Mouse (Mus musculus): ENCODE measurements around the gene Csrp3. TPM values are rescaled to one million over a fixed set of nuclear protein-coding genes. Genes with fewer than 3 reads are reported as not detected.
A peak's percentile ranks its signal among the peaks of the same experiment; 100 is the strongest.

The Csrp3 gene
- 0.53 and 1.6 TPM in 2 replicates for polyA plus RNA-seq (2015; fragmentation: Nextera tagmentation; extraction: Ambion mirVana)

- ATAC-seq (replicated peaks) = no peak
- no peak within 1 kb of the TSS for H3K27ac ChIP-seq
- no peak within 1 kb of the TSS for H3K4me2 ChIP-seq
- H3K36me3 ChIP-seq (replicated peaks) = no peaks in the 10 kb centered on the region
- 43% methylated on average over 11 of the region's 11 CpGs for WGBS
- no peak within 1 kb of the TSS for H3K4me3 ChIP-seq
- H3K9ac ChIP-seq = no peak within 1 kb of the TSS
- peaks cover 4% of the 10 kb centered on the region; the same call in 1 of the 2 replicates for H3K4me1 ChIP-seq
- no peaks in the 10 kb centered on the region for H3K27me3 ChIP-seq (replicated peaks)
- H3K9me3 ChIP-seq = no peaks in the 10 kb centered on the region
Measured at GRCm38 (mm10) chr7:48847820-48848650, at the start of gene Csrp3. Gene Csrp3 (minus strand): TSS chr7:48848033.

GRCm38 (mm10) chr7:48896051-48896450 lies 48.2 kb upstream of the Csrp3 start:
- Histone ChIP-seq H3K27ac (no peak overlapping the region), H3K4me2 (no peak overlapping the region), H3K36me3 (replicated peaks) (no peaks in the 10 kb centered on the region), H3K9me3 (no peaks in the 10 kb centered on the region), H3K27me3 (replicated peaks) (peaks cover 30% of the 10 kb centered on the region), H3K9ac (no peak overlapping the region), H3K4me1 (peaks cover 10% of the 10 kb centered on the region), H3K4me3 (no peak overlapping the region)
- no peak for ATAC-seq (replicated peaks)
- whole genome bisulfite sequencing = 83% methylated on average over 4 of the region's 4 CpGs

- Histone ChIP-seq H3K4me2 (no peak overlapping the region), H3K4me1 (peaks cover 16% of the 10 kb centered on the region), H3K9me3 (no peaks in the 10 kb centered on the region), H3K4me3 (no peak overlapping the region), H3K27ac (no peak overlapping the region), H3K27me3 (replicated peaks) (peaks cover 30% of the 10 kb centered on the region), H3K36me3 (replicated peaks) (no peaks in the 10 kb centered on the region), H3K9ac (no peak overlapping the region)
- ATAC-seq (replicated peaks) = no peak
- WGBS = 82% methylated on average over 4 of the region's 4 CpGs
Measured at GRCm38 (mm10) chr7:48895475-48895874, 47.6 kb upstream of the Csrp3 start.

GRCm38 (mm10) chr7:48894763-48895162 lies 46.9 kb upstream of the Csrp3 start:
- Histone ChIP-seq H3K9me3 (no peaks in the 10 kb centered on the region), H3K4me2 (no peak overlapping the region), H3K4me3 (no peak overlapping the region), H3K27ac (no peak overlapping the region), H3K4me1 (peaks cover 18% of the 10 kb centered on the region), H3K36me3 (replicated peaks) (no peaks in the 10 kb centered on the region), H3K9ac (no peak overlapping the region), H3K27me3 (replicated peaks) (peaks cover 30% of the 10 kb centered on the region)
- no peak for ATAC-seq (replicated peaks)
- WGBS = 86% methylated on average over 6 of the region's 6 CpGs

- WGBS = under 1% methylated on average over 6 of the region's 6 CpGs
Measured at GRCm38 (mm10) chr7:48894152-48894551, 46.3 kb upstream of the Csrp3 start.

GRCm38 (mm10) chr7:48893093-48893492 lies 45.3 kb upstream of the Csrp3 start:
- WGBS = 78% methylated on average over 7 of the region's 7 CpGs
- Histone ChIP-seq H3K27me3 (replicated peaks) (peaks cover 22% of the 10 kb centered on the region), H3K4me1 (peaks cover 18% of the 10 kb centered on the region), H3K36me3 (replicated peaks) (no peaks in the 10 kb centered on the region), H3K9ac (no peak overlapping the region), H3K9me3 (no peaks in the 10 kb centered on the region), H3K27ac (no peak overlapping the region), H3K4me2 (no peak overlapping the region), H3K4me3 (no peak overlapping the region)
- ATAC-seq (replicated peaks) = no peak

More at GRCm38 (mm10) chr7:48894152-48894551, 46.3 kb upstream of the Csrp3 start:
- Histone ChIP-seq H3K4me2 (no peak overlapping the region), H3K9me3 (no peaks in the 10 kb centered on the region), H3K4me3 (no peak overlapping the region), H3K9ac (no peak overlapping the region), H3K27me3 (replicated peaks) (peaks cover 27% of the 10 kb centered on the region), H3K27ac (no peak overlapping the region), H3K4me1 (peaks cover 18% of the 10 kb centered on the region), H3K36me3 (replicated peaks) (no peaks in the 10 kb centered on the region)
- ATAC-seq (replicated peaks) = 0 out of 2 replicates have a peak, but pooled peaks have one; percentile 18

- no peak overlapping the region for H3K9ac ChIP-seq
- WGBS = 29% methylated on average over 5 of the region's 5 CpGs
- no peaks in the 10 kb centered on the region for H3K9me3 ChIP-seq
- no peak overlapping the region for H3K4me2 ChIP-seq
- no peak overlapping the region for H3K27ac ChIP-seq
- H3K36me3 ChIP-seq (replicated peaks) = no peaks in the 10 kb centered on the region
- H3K4me3 ChIP-seq = no peak overlapping the region
- H3K4me1 ChIP-seq = 0 out of 2 replicates have a peak, but pooled peaks cover 11% of the 10 kb centered on the region
- ATAC-seq (replicated peaks) = peak; percentile 32; the same call in 1 of the 2 replicates
- peaks cover 11% of the 10 kb centered on the region; the same call in 1 of the 2 replicates for H3K27me3 ChIP-seq (replicated peaks)
Measured at GRCm38 (mm10) chr7:48891029-48891428, 43.2 kb upstream of the Csrp3 start.

- 85% methylated on average over 2 of the region's 2 CpGs for WGBS
Measured at GRCm38 (mm10) chr7:48888751-48889150, 40.9 kb upstream of the Csrp3 start.

GRCm38 (mm10) chr7:48887973-48888372 lies 40.1 kb upstream of the Csrp3 start:
- 39% methylated on average over 8 of the region's 8 CpGs for WGBS
- Histone ChIP-seq H3K9me3 (no peaks in the 10 kb centered on the region), H3K4me1 (0 out of 2 replicates have a peak, but pooled peaks cover 11% of the 10 kb centered on the region), H3K27ac (no peak overlapping the region), H3K9ac (no peak overlapping the region), H3K4me3 (no peak overlapping the region), H3K4me2 (no peak overlapping the region), H3K27me3 (replicated peaks) (peaks cover 16% of the 10 kb centered on the region), H3K36me3 (replicated peaks) (no peaks in the 10 kb centered on the region)
- no peak for ATAC-seq (replicated peaks)

More at GRCm38 (mm10) chr7:48888751-48889150, 40.9 kb upstream of the Csrp3 start:
- no peaks in the 10 kb centered on the region for H3K36me3 ChIP-seq (replicated peaks)
- H3K27ac ChIP-seq = no peak overlapping the region
- H3K9me3 ChIP-seq = no peaks in the 10 kb centered on the region
- H3K9ac ChIP-seq = no peak overlapping the region
- ATAC-seq (replicated peaks) = no peak
- no peak overlapping the region for H3K4me3 ChIP-seq
- 0 out of 2 replicates have a peak, but pooled peaks cover 11% of the 10 kb centered on the region for H3K4me1 ChIP-seq
- peaks cover 10% of the 10 kb centered on the region for H3K27me3 ChIP-seq (replicated peaks)
- no peak overlapping the region for H3K4me2 ChIP-seq

- WGBS = 70% methylated on average over 5 of the region's 5 CpGs
Measured at GRCm38 (mm10) chr7:48884266-48884611, 36.4 kb upstream of the Csrp3 start.

GRCm38 (mm10) chr7:48883525-48884265 lies 35.9 kb upstream of the Csrp3 start:
- H3K9me3 ChIP-seq = no peaks in the 10 kb centered on the region
- no peak overlapping the region for H3K4me2 ChIP-seq
- no peaks in the 10 kb centered on the region for H3K36me3 ChIP-seq (replicated peaks)
- H3K9ac ChIP-seq = no peak overlapping the region
- no peak overlapping the region for H3K27ac ChIP-seq
- peaks cover 15% of the 10 kb centered on the region for H3K4me1 ChIP-seq
- no peak overlapping the region for H3K4me3 ChIP-seq
- ATAC-seq (replicated peaks) = no peak
- H3K27me3 ChIP-seq (replicated peaks) = peaks cover 37% of the 10 kb centered on the region
- 76% methylated on average over 4 of the region's 4 CpGs for WGBS

More at GRCm38 (mm10) chr7:48884266-48884611, 36.4 kb upstream of the Csrp3 start:
- Histone ChIP-seq H3K27me3 (replicated peaks) (peaks cover 37% of the 10 kb centered on the region), H3K4me1 (peaks cover 15% of the 10 kb centered on the region), H3K4me2 (no peak overlapping the region), H3K9ac (no peak overlapping the region), H3K4me3 (no peak overlapping the region), H3K36me3 (replicated peaks) (no peaks in the 10 kb centered on the region), H3K27ac (no peak overlapping the region), H3K9me3 (no peaks in the 10 kb centered on the region)
- no peak for ATAC-seq (replicated peaks)

- no peak for ATAC-seq (replicated peaks)
- Histone ChIP-seq H3K4me2 (peak overlapping the region; percentile 98), H3K9me3 (no peaks in the 10 kb centered on the region), H3K36me3 (replicated peaks) (no peaks in the 10 kb centered on the region), H3K4me1 (peaks cover 15% of the 10 kb centered on the region), H3K9ac (no peak overlapping the region), H3K27me3 (replicated peaks) (peaks cover 37% of the 10 kb centered on the region), H3K4me3 (peak overlapping the region; percentile 58), H3K27ac (no peak overlapping the region)
- WGBS = 3% methylated on average over 28 of the region's 28 CpGs
Measured at GRCm38 (mm10) chr7:48881971-48882609, 34.3 kb upstream of the Csrp3 start.
